Mouse (Mus musculus) stomach, embryonic 16.5 days (tissue): ENCODE data around the gene Ift57. TPM values are rescaled to one million over a fixed set of nuclear protein-coding genes. Genes with fewer than 3 reads are reported as not detected.

ENCODE experiments used
- ATAC-seq: fragments of 200-750 bp; cut with Nextera tagmentation; 2 replicates; pipeline ENCODE4 v1.8.0; 2017; ENCODE audit warnings: moderate number of reproducible peaks, moderate TSS enrichment; ENCODE audit not compliant: insufficient read depth, low FRiP score
- H3K27ac ChIP-seq: fragments of 300-500 bp; sonication (generic); 2 replicates; pipeline ENCODE4 v1.5.1; 2014; ENCODE audit warnings: low read length
- H3K27me3 ChIP-seq: fragments of 300-500 bp; sonication (generic); 2 replicates; pipeline ENCODE4 v1.6.1; 2014; ENCODE audit warnings: low read length, control low read depth, mixed read lengths; ENCODE audit not compliant: control insufficient read depth, insufficient read depth
- H3K36me3 ChIP-seq: fragments of 300-500 bp; sonication (generic); 2 replicates; pipeline ENCODE4 v1.6.1; 2014; ENCODE audit warnings: low read length; ENCODE audit not compliant: control insufficient read depth, insufficient read depth
- H3K4me1 ChIP-seq: fragments of 300-500 bp; sonication (generic); 2 replicates; pipeline ENCODE4 v1.6.1; 2014; ENCODE audit warnings: low read length, control low read depth, mixed read lengths; ENCODE audit not compliant: control insufficient read depth, insufficient read depth
- H3K4me2 ChIP-seq: fragments of 300-500 bp; sonication (generic); 2 replicates; pipeline ENCODE4 v1.6.1; 2014; ENCODE audit warnings: low read depth, low read length, mixed read lengths
- H3K4me3 ChIP-seq: fragments of 300-500 bp; sonication (generic); replicated peaks from 2 replicates; pipeline ENCODE4 v1.5.1; 2014; ENCODE audit warnings: mild to moderate bottlenecking, low read length
- H3K9ac ChIP-seq: fragments of 300-500 bp; sonication (generic); 2 replicates; pipeline ENCODE4 v1.6.1; 2014; ENCODE audit warnings: low read length
- H3K9me3 ChIP-seq: fragments of 300-500 bp; sonication (generic); replicated peaks from 2 replicates; pipeline ENCODE4 v1.6.1; 2016; ENCODE audit warnings: low read length, control low read depth; ENCODE audit not compliant: control insufficient read depth
- WGBS: fragments of 180-500 bp; shearing (Covaris S2); extraction: QIAGEN DNeasy Blood & Tissue Kit; methylation state at CpG from one replicate; pipeline ENCODE4 v1.1.7; 2014; 5-methylcytosine and 5-hydroxymethylcytosine counted together
- polyA plus RNA-seq: library from polyadenylated mRNA; unstranded; fragments of >200 nt; fragmentation: Nextera tagmentation; extraction: Ambion mirVana; gene quantifications from 2 replicates; pipeline ENCODE4 v1.2.1, GENCODE M21; 2015

Gene Ift57
- polyA plus RNA-seq, 1 experiment from 2014 or later, result 19.5 TPM

DNA sequence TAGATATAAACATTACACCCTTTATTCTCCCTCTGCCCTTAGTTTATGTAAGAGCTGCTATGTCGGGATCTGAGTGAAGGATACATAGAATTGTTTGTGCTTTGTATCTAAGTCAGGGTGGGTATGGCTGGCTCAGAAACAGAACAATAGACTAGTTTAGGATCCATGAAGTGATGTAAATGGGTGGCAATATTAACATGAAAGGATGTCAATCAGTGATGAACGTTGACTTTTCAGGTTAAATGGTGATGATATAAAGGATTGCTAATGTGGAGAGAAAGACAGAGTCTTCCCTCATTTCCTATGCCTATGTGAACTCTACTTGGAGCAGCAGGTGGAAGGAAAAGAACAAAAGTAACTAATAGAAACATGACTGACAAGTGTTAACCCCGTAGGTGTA is 27.2 kb downstream of the Ift57 start:
- Histone ChIP-seq H3K27ac (no peak overlapping the region), H3K4me1 (0 out of 2 replicates have a peak, but pooled peaks cover 4% of the 10 kb centered on the region), H3K4me2 (no peak overlapping the region), H3K9me3 (no peaks in the 10 kb centered on the region), H3K36me3 (no peaks in the 10 kb centered on the region), H3K9ac (no peak overlapping the region), H3K4me3 (no peak overlapping the region), H3K27me3 (no peaks in the 10 kb centered on the region)
- 69% methylated on average over 3 of the region's 3 CpGs for WGBS
- no peak for ATAC-seq

DNA sequence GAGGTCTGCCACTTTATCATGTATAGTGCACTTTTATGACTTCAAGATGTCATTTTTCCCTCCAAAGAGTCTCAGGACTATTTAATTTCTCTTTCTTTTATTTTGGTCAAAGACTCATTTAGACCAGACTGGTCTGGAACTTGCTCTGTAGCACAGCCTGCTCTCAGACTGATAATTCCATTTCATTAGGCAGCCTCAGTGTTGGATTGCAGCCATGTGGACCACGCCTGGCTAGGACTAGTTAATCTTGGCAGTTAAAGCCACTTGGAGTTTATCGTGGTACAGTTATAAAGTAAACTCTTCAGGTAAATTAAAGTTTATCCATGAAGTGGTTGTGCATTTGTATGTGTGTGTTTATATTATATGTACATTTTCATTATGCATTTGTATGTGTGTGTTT is 27.7 kb downstream of the Ift57 start:
- WGBS, result 63% methylated on average over 2 of the region's 2 CpGs
- no peak for ATAC-seq
- Histone ChIP-seq H3K9me3 (no peaks in the 10 kb centered on the region), H3K36me3 (no peaks in the 10 kb centered on the region), H3K27ac (no peak overlapping the region), H3K27me3 (no peaks in the 10 kb centered on the region), H3K4me1 (0 out of 2 replicates have a peak, but pooled peaks cover 4% of the 10 kb centered on the region), H3K9ac (no peak overlapping the region), H3K4me2 (no peak overlapping the region), H3K4me3 (no peak overlapping the region)

GRCm38 (mm10) chr16:49736536-49736935 is 37.5 kb downstream of the Ift57 start:
- ATAC-seq, result no peak
- Histone ChIP-seq H3K27me3 (no peaks in the 10 kb centered on the region), H3K4me3 (no peak overlapping the region), H3K4me1 (no peaks in the 10 kb centered on the region), H3K9ac (no peak overlapping the region), H3K36me3 (no peaks in the 10 kb centered on the region), H3K4me2 (no peak overlapping the region), H3K9me3 (no peaks in the 10 kb centered on the region), H3K27ac (no peak overlapping the region)
- 91% methylated on average over 9 of the region's 9 CpGs for WGBS

DNA sequence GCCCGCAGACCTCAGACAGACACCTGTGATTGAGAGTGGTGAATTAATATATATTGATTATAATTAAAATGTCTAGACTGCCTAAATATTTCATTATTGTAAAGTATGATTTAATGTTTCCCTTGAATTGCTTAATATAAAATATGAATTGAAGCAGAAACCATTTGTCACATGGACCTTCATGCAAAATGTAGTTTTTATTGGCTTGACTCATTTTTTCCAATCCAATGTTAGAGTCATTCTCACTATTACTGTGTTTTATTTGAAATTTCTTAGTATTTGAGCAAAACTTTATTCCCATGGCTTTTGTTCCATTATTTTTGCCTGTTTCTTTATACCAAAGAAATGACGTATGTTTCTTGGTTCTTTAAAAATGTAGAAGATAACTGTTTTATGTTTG is 48.3 kb downstream of the Ift57 start:
- WGBS, result 78% methylated on average over 2 of the region's 2 CpGs
- H3K9ac ChIP-seq, result no peak overlapping the region
- H3K4me2 ChIP-seq, result no peak overlapping the region
- no peak overlapping the region for H3K4me3 ChIP-seq
- H3K36me3 ChIP-seq, result no peaks in the 10 kb centered on the region
- H3K27ac ChIP-seq, result no peak overlapping the region
- ATAC-seq, result no peak
- no peaks in the 10 kb centered on the region for H3K4me1 ChIP-seq
- H3K9me3 ChIP-seq, result no peaks in the 10 kb centered on the region
- H3K27me3 ChIP-seq, result no peaks in the 10 kb centered on the region

GRCm38 (mm10) chr16:49752906-49753305 is 53.9 kb downstream of the Ift57 start:
- no peak overlapping the region for H3K4me2 ChIP-seq
- H3K27ac ChIP-seq, result no peak overlapping the region
- no peaks in the 10 kb centered on the region for H3K9me3 ChIP-seq
- H3K27me3 ChIP-seq, result no peaks in the 10 kb centered on the region
- H3K36me3 ChIP-seq, result no peaks in the 10 kb centered on the region
- H3K9ac ChIP-seq, result no peak overlapping the region
- ATAC-seq, result no peak
- 74% methylated on average over 1 of the region's 1 CpGs for WGBS
- H3K4me3 ChIP-seq, result no peak overlapping the region
- H3K4me1 ChIP-seq, result no peaks in the 10 kb centered on the region

GRCm38 (mm10) chr16:49753318-49753717 is 54.3 kb downstream of the Ift57 start:
- no peak for ATAC-seq
- H3K36me3 ChIP-seq, result no peaks in the 10 kb centered on the region
- no peak overlapping the region for H3K27ac ChIP-seq
- H3K9me3 ChIP-seq, result no peaks in the 10 kb centered on the region
- H3K27me3 ChIP-seq, result no peaks in the 10 kb centered on the region
- no peak overlapping the region for H3K9ac ChIP-seq
- H3K4me1 ChIP-seq, result no peaks in the 10 kb centered on the region
- H3K4me3 ChIP-seq, result no peak overlapping the region
- 60% methylated on average over 3 of the region's 3 CpGs for WGBS
- no peak overlapping the region for H3K4me2 ChIP-seq

GRCm38 (mm10) chr16:49760517-49761203 is 61.6 kb downstream of the Ift57 start:
- Histone ChIP-seq H3K9ac (no peak overlapping the region), H3K36me3 (no peaks in the 10 kb centered on the region), H3K4me3 (no peak overlapping the region), H3K4me1 (no peaks in the 10 kb centered on the region), H3K4me2 (no peak overlapping the region), H3K27me3 (no peaks in the 10 kb centered on the region), H3K9me3 (no peaks in the 10 kb centered on the region), H3K27ac (no peak overlapping the region)
- ATAC-seq, result no peak
- WGBS, result 69% methylated on average over 17 of the region's 17 CpGs

- no peak for ATAC-seq
- no peak overlapping the region for H3K27ac ChIP-seq
- H3K36me3 ChIP-seq, result no peaks in the 10 kb centered on the region
- WGBS, result 79% methylated on average over 5 of the region's 5 CpGs
- no peak overlapping the region for H3K9ac ChIP-seq
- H3K4me2 ChIP-seq, result no peak overlapping the region
- no peaks in the 10 kb centered on the region for H3K27me3 ChIP-seq
- H3K4me1 ChIP-seq, result no peaks in the 10 kb centered on the region
- H3K9me3 ChIP-seq, result no peaks in the 10 kb centered on the region
- no peak overlapping the region for H3K4me3 ChIP-seq
Observed at GRCm38 (mm10) chr16:49761981-49762380, 62.9 kb downstream of the Ift57 start.

GRCm38 (mm10) chr16:49766326-49766725 is 67.3 kb downstream of the Ift57 start:
- WGBS, result 56% methylated on average over 3 of the region's 3 CpGs
- Histone ChIP-seq H3K27ac (no peak overlapping the region), H3K9ac (no peak overlapping the region), H3K36me3 (no peaks in the 10 kb centered on the region), H3K27me3 (no peaks in the 10 kb centered on the region), H3K4me1 (no peaks in the 10 kb centered on the region), H3K4me2 (no peak overlapping the region), H3K4me3 (no peak overlapping the region), H3K9me3 (no peaks in the 10 kb centered on the region)
- no peak for ATAC-seq
